Mouse (Mus musculus) embryonic facial prominence, embryonic 12.5 days (tissue): Measurements from ENCODE around the gene Gab1. TPM values are rescaled to one million over a fixed set of nuclear protein-coding genes. Genes with fewer than 3 reads are reported as not detected.

Source experiments
- ATAC-seq: fragments of 200-750 bp; cut with Nextera tagmentation; 2 replicates; pipeline ENCODE4 v1.8.0; 2017; ENCODE audit not compliant: insufficient number of reproducible peaks, insufficient read depth, low FRiP score, low TSS enrichment
- H3K27ac ChIP-seq: fragments of 300-500 bp; sonication (generic); 2 replicates; pipeline ENCODE4 v1.5.1; 2016; ENCODE audit warnings: mild to moderate bottlenecking
- H3K27me3 ChIP-seq: fragments of 300-500 bp; sonication (generic); 2 replicates; pipeline ENCODE4 v1.6.1; 2016; ENCODE audit warnings: mild to moderate bottlenecking, moderate library complexity
- H3K36me3 ChIP-seq: fragments of 300-500 bp; sonication (generic); 2 replicates; pipeline ENCODE4 v1.6.1; 2016; ENCODE audit warnings: mild to moderate bottlenecking
- H3K4me1 ChIP-seq: fragments of 300-500 bp; sonication (generic); 2 replicates; pipeline ENCODE4 v1.6.1; 2016
- H3K4me2 ChIP-seq: fragments of 300-500 bp; sonication (generic); replicated peaks from 2 replicates; pipeline ENCODE4 v1.6.1; 2016; ENCODE audit warnings: mild to moderate bottlenecking, moderate library complexity
- H3K4me3 ChIP-seq: fragments of 300-500 bp; sonication (generic); 2 replicates; pipeline ENCODE4 v1.5.1; 2016; ENCODE audit warnings: mild to moderate bottlenecking
- H3K9ac ChIP-seq: fragments of 300-500 bp; sonication (generic); 2 replicates; pipeline ENCODE4 v1.6.1; 2016; ENCODE audit warnings: mild to moderate bottlenecking, moderate library complexity
- H3K9me3 ChIP-seq: fragments of 300-500 bp; sonication (generic); 2 replicates; pipeline ENCODE4 v1.6.1; 2016; ENCODE audit warnings: mild to moderate bottlenecking, moderate library complexity
- WGBS: fragments of 180-500 bp; shearing (Covaris S2); methylation state at CpG from one replicate; pipeline ENCODE4 v1.1.7; 2016; 5-methylcytosine and 5-hydroxymethylcytosine counted together
- polyA plus RNA-seq: library from polyadenylated mRNA; unstranded; fragments of >200 nt; fragmentation: Nextera tagmentation; extraction: Ambion mirVana; gene quantifications from 2 replicates; pipeline ENCODE4 v1.2.1, GENCODE M21; 2016

Gene Gab1
- polyA plus RNA-seq, 1 experiment from 2014 or later = 26.9 TPM

DNA sequence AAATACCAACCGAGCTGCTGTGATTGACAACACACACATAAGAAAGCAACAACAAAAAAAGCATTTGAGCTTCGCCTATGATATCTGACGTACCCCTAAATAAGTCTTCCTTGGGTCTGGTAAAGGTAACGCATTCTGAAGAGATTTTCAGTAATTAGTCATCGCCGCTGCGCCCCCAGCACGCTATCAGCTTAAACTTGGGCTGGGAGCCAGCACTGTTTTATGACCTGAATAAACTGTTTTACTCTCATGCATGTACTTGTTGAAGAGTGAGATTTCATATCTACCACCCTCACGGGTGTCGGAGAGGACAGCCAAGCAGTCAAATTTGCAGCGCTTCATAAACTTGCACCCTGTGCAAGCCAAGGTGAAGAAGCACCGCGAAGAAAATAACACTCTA, 26.7 kb downstream of the Gab1 start:
- H3K9ac ChIP-seq = no peak overlapping the region
- H3K4me1 ChIP-seq = peaks cover 19% of the 10 kb centered on the region
- 82% methylated on average over 13 of the region's 13 CpGs for WGBS
- H3K4me2 ChIP-seq = no peak overlapping the region
- H3K36me3 ChIP-seq = no peaks in the 10 kb centered on the region
- H3K4me3 ChIP-seq = no peak overlapping the region
- H3K27ac ChIP-seq = no peak overlapping the region
- ATAC-seq = no peak
- H3K27me3 ChIP-seq = no peaks in the 10 kb centered on the region
- H3K9me3 ChIP-seq = no peaks in the 10 kb centered on the region

DNA sequence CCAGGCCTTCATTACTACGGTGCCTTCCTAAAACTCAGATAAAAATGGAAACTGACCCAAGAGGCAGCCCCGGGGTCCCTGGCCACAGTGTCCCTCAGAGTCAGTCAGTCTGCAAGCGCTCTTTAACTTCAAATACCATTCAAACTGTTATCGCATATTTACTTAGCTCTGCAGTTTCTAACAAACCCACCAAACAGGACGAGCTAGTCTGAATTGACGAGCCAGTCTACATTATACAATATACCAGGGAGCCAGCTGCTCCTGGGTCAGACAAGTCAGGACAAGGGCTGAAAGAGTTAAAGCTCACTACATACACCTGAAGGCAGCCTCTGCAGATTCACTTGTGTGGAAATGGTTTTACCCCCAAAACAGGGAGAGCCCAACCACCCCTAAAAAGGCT, 27.1 kb downstream of the Gab1 start:
- Histone ChIP-seq H3K27me3 (no peaks in the 10 kb centered on the region), H3K27ac (peak overlapping the region; percentile 57; the same call in 1 of the 2 replicates), H3K36me3 (no peaks in the 10 kb centered on the region), H3K4me3 (no peak overlapping the region), H3K9ac (no peak overlapping the region), H3K4me2 (0 out of 2 replicates have a peak overlapping the region, but pooled peaks have one; percentile 19), H3K9me3 (no peaks in the 10 kb centered on the region), H3K4me1 (peaks cover 22% of the 10 kb centered on the region)
- ATAC-seq = 0 out of 2 replicates have a peak, but pooled peaks have one; percentile 50
- WGBS = 77% methylated on average over 6 of the region's 6 CpGs

DNA sequence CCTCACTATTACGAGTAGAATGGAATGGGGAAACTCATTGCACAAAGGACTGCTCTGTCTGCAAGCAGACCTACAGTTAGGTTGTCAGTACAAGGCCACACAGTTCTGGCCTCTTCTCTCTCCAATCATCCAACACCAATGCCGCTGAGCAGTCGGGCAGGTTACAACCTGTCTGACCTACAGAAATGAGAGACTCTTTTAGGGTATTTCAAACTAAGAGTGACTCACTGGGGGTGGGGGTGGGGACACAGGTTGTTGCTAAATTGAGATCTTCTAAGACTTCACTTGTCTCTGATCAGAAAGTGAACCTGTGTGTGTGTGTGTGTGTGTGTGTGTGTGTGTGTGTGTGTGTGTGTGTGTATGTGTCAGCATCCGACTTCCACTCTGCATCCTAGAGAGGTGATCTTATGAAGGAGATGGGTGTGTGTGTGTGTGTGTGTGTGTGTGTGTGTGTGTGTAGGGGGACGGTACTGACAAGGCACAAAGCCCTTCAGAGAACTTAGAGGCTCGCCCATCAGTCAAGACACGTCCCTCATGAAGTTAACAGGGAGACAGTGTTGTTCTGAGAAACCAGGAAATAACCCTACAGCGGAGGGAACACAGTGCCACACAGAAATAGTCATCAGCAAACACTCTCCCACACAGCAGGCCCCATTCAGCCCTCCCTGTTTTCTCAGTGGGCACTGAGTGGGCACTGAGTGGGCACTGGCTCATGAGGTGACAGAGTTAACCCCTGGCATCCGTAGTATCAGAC, 27.7 kb downstream of the Gab1 start:
- H3K27ac ChIP-seq = peak overlapping the region; percentile 57; the same call in 1 of the 2 replicates

DNA sequence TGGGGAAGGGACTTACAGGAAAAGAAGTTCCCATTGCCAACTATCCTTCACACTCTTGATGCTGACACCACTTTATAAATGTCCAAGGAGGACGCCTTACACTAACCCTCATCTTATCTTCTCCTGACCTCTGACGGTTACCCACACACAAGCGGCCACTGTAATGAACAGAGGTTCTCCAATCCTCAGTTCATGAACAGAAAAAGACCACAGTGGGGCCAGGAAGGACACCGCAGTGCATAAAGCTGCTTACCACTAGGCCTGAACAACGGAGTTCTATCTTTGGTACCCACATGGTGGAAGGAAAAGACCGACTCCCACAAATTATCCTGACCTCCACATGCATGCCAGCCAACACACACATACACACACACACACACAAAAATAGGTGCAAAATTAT, 28.7 kb downstream of the Gab1 start:
- no peaks in the 10 kb centered on the region for H3K9me3 ChIP-seq
- ATAC-seq = no peak
- H3K36me3 ChIP-seq = no peaks in the 10 kb centered on the region
- no peak overlapping the region for H3K4me2 ChIP-seq
- peaks cover 14% of the 10 kb centered on the region for H3K4me1 ChIP-seq
- H3K9ac ChIP-seq = no peak overlapping the region
- H3K4me3 ChIP-seq = no peak overlapping the region
- no peaks in the 10 kb centered on the region for H3K27me3 ChIP-seq
- WGBS = 85% methylated on average over 6 of the region's 6 CpGs
- H3K27ac ChIP-seq = no peak overlapping the region

More for the DNA sequence above, 27.7 kb downstream of the Gab1 start:
- Histone ChIP-seq H3K36me3 (no peaks in the 10 kb centered on the region), H3K4me2 (0 out of 2 replicates have a peak overlapping the region, but pooled peaks have one; percentile 19), H3K27me3 (no peaks in the 10 kb centered on the region), H3K4me1 (peaks cover 17% of the 10 kb centered on the region), H3K9me3 (no peaks in the 10 kb centered on the region), H3K9ac (no peak overlapping the region), H3K4me3 (no peak overlapping the region)
- WGBS = 65% methylated on average over 9 of the region's 9 CpGs
- ATAC-seq = no peak

DNA sequence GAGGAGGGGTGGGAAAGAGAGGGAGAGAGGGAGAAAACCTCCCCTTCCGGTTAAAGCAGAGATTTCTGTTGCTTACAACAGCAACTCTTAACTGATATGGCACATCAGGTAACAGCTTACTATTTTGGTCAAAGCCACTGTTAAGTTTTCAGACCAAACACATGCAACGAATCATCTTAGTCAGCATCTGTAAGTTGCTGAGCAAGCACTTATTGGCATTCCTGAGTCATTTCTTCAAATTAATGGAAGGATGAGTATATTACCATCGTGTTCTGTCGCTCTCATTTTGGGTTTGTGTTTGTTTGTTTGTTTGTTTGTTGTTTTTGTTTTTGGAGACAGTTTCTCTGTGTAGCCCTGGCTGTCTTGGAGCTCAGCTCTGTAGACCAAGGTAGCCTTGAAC, 30.3 kb downstream of the Gab1 start:
- no peak for ATAC-seq
- Histone ChIP-seq H3K36me3 (no peaks in the 10 kb centered on the region), H3K9ac (no peak overlapping the region), H3K27ac (no peak overlapping the region), H3K4me3 (no peak overlapping the region), H3K4me1 (peaks cover 18% of the 10 kb centered on the region), H3K4me2 (no peak overlapping the region), H3K9me3 (no peaks in the 10 kb centered on the region), H3K27me3 (no peaks in the 10 kb centered on the region)
- 83% methylated on average over 4 of the region's 4 CpGs for WGBS

DNA sequence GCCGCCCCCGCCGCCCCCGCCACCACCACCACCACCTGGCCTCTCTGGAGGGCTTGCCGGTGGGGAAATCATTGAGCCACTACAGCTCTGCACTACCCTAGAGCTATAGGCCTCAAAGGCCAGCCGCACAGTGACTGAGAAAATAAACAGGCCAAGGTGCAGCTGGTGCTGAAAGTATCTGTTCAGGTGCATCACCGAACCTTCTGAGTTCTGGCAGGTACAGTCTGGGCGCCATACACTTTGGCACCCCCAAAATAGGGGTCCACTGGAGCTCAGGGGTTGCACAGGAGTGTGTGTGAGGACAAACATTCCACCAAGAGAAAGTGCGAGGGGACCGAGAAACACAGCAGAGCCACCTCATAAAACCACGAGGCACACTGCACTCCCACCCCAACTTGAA, 31.7 kb downstream of the Gab1 start:
- H3K27me3 ChIP-seq = no peaks in the 10 kb centered on the region
- H3K9me3 ChIP-seq = no peaks in the 10 kb centered on the region
- H3K36me3 ChIP-seq = no peaks in the 10 kb centered on the region
- WGBS = 73% methylated on average over 11 of the region's 11 CpGs
- no peak overlapping the region for H3K27ac ChIP-seq
- no peak for ATAC-seq
- no peak overlapping the region for H3K4me2 ChIP-seq
- H3K4me3 ChIP-seq = no peak overlapping the region
- peaks cover 24% of the 10 kb centered on the region for H3K4me1 ChIP-seq
- H3K9ac ChIP-seq = no peak overlapping the region

DNA sequence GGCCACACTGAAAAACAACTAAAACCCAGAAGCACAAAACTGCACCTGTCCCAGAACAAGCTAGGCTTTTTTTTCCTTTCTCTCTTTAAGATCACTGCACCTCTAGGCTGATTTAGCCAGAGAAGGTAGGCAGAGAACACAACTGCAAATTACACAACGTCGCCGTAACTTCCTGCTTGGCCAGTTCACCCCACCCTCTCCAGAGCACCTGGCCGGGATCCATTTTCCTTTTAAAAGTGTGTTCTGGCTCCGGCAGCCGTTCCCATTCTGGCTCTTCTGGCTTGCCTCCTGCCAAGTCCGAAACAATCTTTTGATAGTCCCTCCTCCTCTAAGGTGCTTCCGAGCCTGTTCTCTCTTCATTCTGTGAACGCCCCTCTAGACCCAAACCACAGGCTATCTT, 32.4 kb downstream of the Gab1 start:
- H3K4me1 ChIP-seq = peaks cover 24% of the 10 kb centered on the region
- no peaks in the 10 kb centered on the region for H3K27me3 ChIP-seq
- no peak overlapping the region for H3K9ac ChIP-seq
- no peak overlapping the region for H3K27ac ChIP-seq
- 68% methylated on average over 9 of the region's 9 CpGs for WGBS
- no peak for ATAC-seq
- no peaks in the 10 kb centered on the region for H3K36me3 ChIP-seq
- no peak overlapping the region for H3K4me3 ChIP-seq
- no peaks in the 10 kb centered on the region for H3K9me3 ChIP-seq
- H3K4me2 ChIP-seq = no peak overlapping the region

DNA sequence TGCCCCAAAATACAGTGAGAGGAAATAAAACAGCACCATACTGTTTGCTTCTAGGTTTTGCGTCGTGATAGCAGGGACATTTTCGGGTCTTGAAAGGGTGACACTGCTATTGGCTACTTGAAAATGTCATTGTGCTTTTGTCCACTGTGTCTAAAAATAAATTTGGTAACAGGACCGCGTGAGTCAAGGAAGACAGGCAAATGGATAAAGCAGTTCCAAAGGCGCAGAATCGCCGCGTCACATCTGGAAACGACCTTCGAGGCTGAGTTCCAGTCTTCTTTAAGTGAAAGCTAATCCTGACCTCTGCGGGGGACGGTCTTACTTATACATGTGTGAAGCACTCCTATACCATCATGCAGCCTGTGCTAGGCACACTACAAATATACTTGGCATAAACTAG, 35.0 kb downstream of the Gab1 start:
- Histone ChIP-seq H3K36me3 (no peaks in the 10 kb centered on the region), H3K9ac (no peak overlapping the region), H3K27me3 (no peaks in the 10 kb centered on the region), H3K4me1 (peaks cover 24% of the 10 kb centered on the region), H3K27ac (no peak overlapping the region), H3K4me2 (no peak overlapping the region), H3K4me3 (no peak overlapping the region), H3K9me3 (no peaks in the 10 kb centered on the region)
- WGBS = 79% methylated on average over 13 of the region's 13 CpGs
- ATAC-seq = no peak

DNA sequence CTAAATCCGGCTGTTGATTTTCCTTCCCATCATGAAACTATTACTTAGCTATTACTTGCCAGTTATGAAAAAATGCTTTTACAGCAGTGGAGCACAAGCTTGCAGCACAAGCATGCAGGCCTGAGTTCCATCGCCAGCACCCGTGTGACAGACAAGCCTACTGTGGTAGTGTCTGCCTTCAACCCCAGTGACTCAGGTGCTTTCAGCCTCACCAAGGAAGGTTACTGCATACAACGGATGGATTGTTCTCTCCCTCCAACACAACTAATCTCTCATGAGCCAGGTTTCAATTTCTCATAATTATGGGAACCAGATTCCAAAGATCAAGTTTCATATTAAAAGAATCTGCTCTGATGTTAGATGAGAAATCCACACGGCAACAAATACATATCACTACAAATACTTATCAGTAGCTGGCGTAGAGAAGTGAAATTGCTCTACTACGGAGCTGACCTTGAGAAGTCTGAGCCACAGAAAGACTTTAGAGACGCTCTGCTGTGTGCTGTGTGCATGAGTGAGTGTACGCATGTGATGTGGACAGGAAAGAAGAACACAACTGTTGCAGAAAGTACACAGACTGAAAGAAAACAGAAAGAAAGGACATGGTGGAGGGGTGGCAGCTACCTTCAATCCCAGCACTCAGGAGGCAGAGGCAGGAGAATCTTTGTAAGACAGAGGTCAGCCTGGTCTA, 36.4 kb downstream of the Gab1 start:
- no peaks in the 10 kb centered on the region for H3K9me3 ChIP-seq
- H3K4me1 ChIP-seq = peaks cover 19% of the 10 kb centered on the region
- H3K4me2 ChIP-seq = no peak overlapping the region
- no peak overlapping the region for H3K4me3 ChIP-seq
- no peak for ATAC-seq
- H3K27me3 ChIP-seq = no peaks in the 10 kb centered on the region
- no peak overlapping the region for H3K9ac ChIP-seq
- WGBS = 47% methylated on average over 9 of the region's 9 CpGs
- H3K27ac ChIP-seq = peak overlapping the region; percentile 50; the same call in 1 of the 2 replicates
- H3K36me3 ChIP-seq = no peaks in the 10 kb centered on the region

DNA sequence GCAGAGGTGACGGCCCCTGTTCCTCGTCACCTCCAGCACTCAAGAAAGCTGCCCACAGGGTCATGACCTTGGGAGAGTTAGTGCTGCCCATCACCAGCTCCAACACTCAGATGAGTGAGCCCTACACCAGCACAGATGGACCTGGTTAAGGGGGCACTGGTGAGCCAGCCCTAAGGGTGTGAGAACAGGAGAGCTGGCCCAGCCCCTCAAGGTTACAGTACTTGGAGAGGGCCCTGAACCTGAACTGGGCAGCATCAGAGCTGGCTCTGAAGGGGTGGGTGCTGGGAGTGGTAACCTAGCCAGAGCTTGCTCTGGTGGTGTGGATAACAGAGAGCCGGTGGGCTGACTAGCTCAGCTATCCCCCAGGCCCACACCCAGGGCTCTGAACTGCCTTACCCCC, 37.8 kb downstream of the Gab1 start:
- WGBS = 84% methylated on average over 3 of the region's 3 CpGs
- H3K4me3 ChIP-seq = no peak overlapping the region
- H3K4me1 ChIP-seq = peaks cover 12% of the 10 kb centered on the region
- H3K27ac ChIP-seq = no peak overlapping the region
- H3K9ac ChIP-seq = no peak overlapping the region
- no peak for ATAC-seq
- no peaks in the 10 kb centered on the region for H3K27me3 ChIP-seq
- H3K9me3 ChIP-seq = no peaks in the 10 kb centered on the region
- H3K36me3 ChIP-seq = no peaks in the 10 kb centered on the region
- H3K4me2 ChIP-seq = no peak overlapping the region

DNA sequence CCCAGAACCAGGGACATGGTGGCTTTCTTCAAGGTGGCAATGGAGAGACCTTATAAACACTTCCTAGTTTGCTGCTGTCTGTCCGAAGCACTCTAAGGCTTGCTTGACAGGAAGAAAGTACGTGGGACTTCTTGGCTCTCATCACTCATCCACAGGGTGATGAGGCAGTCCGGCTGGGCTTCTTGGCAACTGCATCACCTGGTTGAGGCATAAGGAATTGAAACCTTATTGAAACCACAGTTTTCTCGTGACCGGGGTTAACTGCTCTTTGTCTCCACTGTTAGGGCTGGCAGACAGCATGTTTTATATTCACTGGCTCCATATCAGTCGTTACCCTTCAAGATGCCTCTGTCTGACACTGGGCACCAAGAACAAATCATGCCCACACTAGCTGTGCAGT, 40.2 kb downstream of the Gab1 start:
- no peak overlapping the region for H3K4me3 ChIP-seq
- peaks cover 6% of the 10 kb centered on the region; the same call in 1 of the 2 replicates for H3K4me1 ChIP-seq
- H3K9me3 ChIP-seq = no peaks in the 10 kb centered on the region
- 88% methylated on average over 6 of the region's 6 CpGs for WGBS
- H3K9ac ChIP-seq = no peak overlapping the region
- no peak overlapping the region for H3K27ac ChIP-seq
- H3K4me2 ChIP-seq = no peak overlapping the region
- no peak for ATAC-seq
- no peaks in the 10 kb centered on the region for H3K36me3 ChIP-seq
- no peaks in the 10 kb centered on the region for H3K27me3 ChIP-seq

DNA sequence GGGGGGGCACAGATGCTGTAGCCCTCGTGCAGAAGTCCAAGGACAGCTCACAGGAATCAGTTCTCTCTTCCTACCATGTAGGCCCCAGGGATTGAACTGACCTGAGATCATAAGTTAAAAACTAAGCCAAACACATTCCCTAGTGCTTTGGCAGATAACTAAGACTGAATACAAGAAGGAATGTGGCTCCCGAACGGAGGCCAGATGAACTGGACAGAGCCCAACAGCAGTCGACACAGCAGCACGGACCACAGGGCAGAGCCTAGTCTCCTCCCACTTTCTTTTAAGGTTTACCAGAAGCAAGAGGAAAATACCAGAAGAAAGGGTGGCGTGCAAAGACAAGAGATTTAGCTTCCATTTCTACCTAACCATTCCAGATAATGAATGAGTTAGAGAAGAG, 42.1 kb downstream of the Gab1 start:
- WGBS = 54% methylated on average over 6 of the region's 6 CpGs
- Histone ChIP-seq H3K9me3 (no peaks in the 10 kb centered on the region), H3K27ac (no peak overlapping the region), H3K27me3 (no peaks in the 10 kb centered on the region), H3K9ac (no peak overlapping the region), H3K4me1 (peaks cover 3% of the 10 kb centered on the region; the same call in 1 of the 2 replicates), H3K4me2 (no peak overlapping the region), H3K36me3 (no peaks in the 10 kb centered on the region), H3K4me3 (no peak overlapping the region)
- ATAC-seq = no peak
